Mouse (Mus musculus): ENCODE measurements at regions not wholly inside any gene's neighbourhood (a gene's known extent, or its start where the extent isn't known, plus 50 kb on each side); places are given as distances from the start of the nearest gene placed in this dataset.

DNA sequence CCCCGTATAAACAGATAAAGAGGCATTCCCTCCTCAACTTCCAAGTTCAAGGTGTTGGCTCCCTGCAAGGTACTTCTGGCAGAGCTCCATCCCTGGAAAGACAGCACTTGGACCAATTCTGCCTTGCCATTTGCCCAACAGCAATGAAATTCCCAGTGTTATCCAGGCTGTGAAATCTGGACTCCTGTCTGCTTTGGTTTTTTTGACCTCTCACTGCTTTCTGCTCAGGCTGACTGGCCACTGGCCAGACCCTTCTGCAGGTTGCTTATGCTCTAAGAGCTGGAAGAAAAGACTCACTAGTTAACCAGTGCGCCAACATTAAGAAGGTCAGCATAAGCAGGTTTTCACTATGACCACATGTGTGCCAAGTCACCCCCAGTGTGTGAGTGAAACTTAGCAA, 448.4 kb downstream of the Sorl1 start:
- Histone ChIP-seq H3K9me3 (ENCODE audit: control insufficient read depth, low read length) (no peaks in the 10 kb centered on the region), H3K4me2 (ENCODE audit: low read depth, low read length) (no peak overlapping the region), H3K4me1 (replicated peaks; ENCODE audit: control insufficient read depth, insufficient read depth, low read length) (no peaks in the 10 kb centered on the region), H3K36me3 (ENCODE audit: control insufficient read depth, insufficient read depth, low read length) (no peaks in the 10 kb centered on the region), H3K27me3 (ENCODE audit: control insufficient read depth, insufficient read depth, low read depth, low read length) (no peaks in the 10 kb centered on the region), H3K27ac (ENCODE audit: low read length) (no peak overlapping the region), H3K4me3 (ENCODE audit: low read length) (no peak overlapping the region), H3K9ac (ENCODE audit: low read length) (no peak overlapping the region)
- 89% methylated on average over 2 of the region's 2 CpGs for WGBS
- ATAC-seq (ENCODE audit: low read depth): no peak

DNA sequence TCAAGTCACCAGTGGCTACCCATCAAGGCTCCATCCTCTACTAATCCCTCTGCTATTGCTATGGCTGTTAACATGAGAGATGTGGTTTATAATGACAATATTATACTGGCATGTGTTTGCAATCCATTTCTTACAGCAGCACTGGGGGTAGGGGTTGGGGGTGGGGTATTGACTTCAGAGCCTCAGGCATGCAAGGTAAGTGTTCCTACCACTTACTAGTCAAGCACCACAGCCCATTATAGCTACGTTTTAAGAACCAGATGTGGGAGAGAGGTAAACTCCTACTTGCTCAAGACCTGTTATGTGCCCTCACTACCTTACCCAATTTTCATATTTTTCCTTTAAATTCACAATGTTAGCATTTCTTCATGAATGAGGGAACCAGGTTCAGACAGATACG, 451.1 kb downstream of the Sorl1 start:
- Histone ChIP-seq H3K27ac (ENCODE audit: low read length) (no peak overlapping the region), H3K27me3 (ENCODE audit: control insufficient read depth, insufficient read depth, low read depth, low read length) (no peaks in the 10 kb centered on the region), H3K4me1 (replicated peaks; ENCODE audit: control insufficient read depth, insufficient read depth, low read length) (no peaks in the 10 kb centered on the region), H3K9ac (ENCODE audit: low read length) (no peak overlapping the region), H3K4me2 (ENCODE audit: low read depth, low read length) (no peak overlapping the region), H3K4me3 (ENCODE audit: low read length) (no peak overlapping the region), H3K9me3 (ENCODE audit: control insufficient read depth, low read length) (no peaks in the 10 kb centered on the region), H3K36me3 (ENCODE audit: control insufficient read depth, insufficient read depth, low read length) (no peaks in the 10 kb centered on the region)
- 47% methylated on average over 2 of the region's 2 CpGs for WGBS
- no peak for ATAC-seq (ENCODE audit: low read depth)

DNA sequence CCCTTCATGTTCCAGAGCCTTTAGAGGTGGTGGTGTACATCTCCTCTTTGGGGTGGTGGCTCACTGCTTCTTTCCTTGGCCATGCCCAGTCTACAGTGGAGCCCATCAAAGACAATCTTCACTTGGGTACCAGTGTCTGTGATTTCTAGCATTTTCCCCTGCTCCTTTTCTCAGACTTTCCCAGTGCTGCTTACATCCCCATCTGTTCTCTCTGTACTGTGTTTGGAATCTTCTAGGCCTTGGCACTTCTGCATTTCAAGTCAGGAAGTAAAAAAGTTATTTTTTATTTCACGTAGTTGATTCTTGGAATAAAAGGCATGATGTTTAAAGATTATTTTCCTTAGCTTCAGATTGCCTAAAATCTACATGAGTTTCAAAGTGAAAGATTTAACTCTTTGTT, 455.4 kb downstream of the Sorl1 start:
- 50% methylated on average over 1 of the region's 1 CpGs for WGBS
- no peak for ATAC-seq (ENCODE audit: low read depth)
- Histone ChIP-seq H3K27me3 (ENCODE audit: control insufficient read depth, insufficient read depth, low read depth, low read length) (no peaks in the 10 kb centered on the region), H3K27ac (ENCODE audit: low read length) (no peak overlapping the region), H3K9ac (ENCODE audit: low read length) (no peak overlapping the region), H3K4me1 (replicated peaks; ENCODE audit: control insufficient read depth, insufficient read depth, low read length) (peaks cover 6% of the 10 kb centered on the region; the same call in 1 of the 2 replicates), H3K4me2 (ENCODE audit: low read depth, low read length) (no peak overlapping the region), H3K9me3 (ENCODE audit: control insufficient read depth, low read length) (no peaks in the 10 kb centered on the region), H3K4me3 (ENCODE audit: low read length) (no peak overlapping the region), H3K36me3 (ENCODE audit: control insufficient read depth, insufficient read depth, low read length) (no peaks in the 10 kb centered on the region)

DNA sequence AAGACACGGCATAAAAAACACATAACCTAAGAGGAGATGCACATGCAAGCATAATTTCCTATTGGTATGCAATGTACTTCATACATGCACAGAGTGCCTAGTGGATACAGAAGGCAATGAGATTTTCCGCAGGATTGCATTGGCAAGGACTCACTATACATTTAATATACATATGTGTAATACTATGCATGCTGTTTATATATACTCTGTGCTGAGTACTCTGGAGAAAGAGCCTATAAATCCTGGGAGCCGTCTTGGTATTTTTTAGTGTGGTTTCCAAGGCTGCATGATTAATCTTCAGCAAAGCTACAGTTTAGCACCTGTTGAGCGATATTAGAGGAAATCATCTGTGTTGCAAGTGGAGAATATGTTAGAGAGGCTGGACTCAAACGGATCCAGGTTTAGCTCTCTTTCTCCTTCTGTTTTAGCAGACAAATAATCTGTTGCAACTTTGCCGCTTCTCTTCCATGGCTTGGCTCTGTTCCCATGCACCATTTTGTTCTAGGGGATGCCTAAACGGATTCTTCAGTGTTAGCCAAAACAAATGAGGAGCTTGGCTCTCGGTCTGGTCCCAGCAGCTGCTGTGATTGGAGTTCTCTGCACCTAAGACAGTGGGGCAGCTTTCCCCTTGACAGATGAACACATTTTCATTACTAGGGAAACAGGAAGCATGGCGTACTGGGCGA, 459.0 kb downstream of the Sorl1 start:
- WGBS: 59% methylated on average over 10 of the region's 10 CpGs
- no peak overlapping the region for H3K9ac ChIP-seq (ENCODE audit: low read length)
- no peaks in the 10 kb centered on the region for H3K9me3 ChIP-seq (ENCODE audit: control insufficient read depth, low read length)
- ATAC-seq (ENCODE audit: low read depth): peak; percentile 31; the same call in 1 of the 2 replicates
- no peak overlapping the region for H3K27ac ChIP-seq (ENCODE audit: low read length)
- H3K4me3 ChIP-seq (ENCODE audit: low read length): no peak overlapping the region
- H3K4me2 ChIP-seq (ENCODE audit: low read depth, low read length): peak overlapping the region; percentile 3; the same call in 1 of the 2 replicates
- no peaks in the 10 kb centered on the region for H3K27me3 ChIP-seq (ENCODE audit: control insufficient read depth, insufficient read depth, low read depth, low read length)
- H3K4me1 ChIP-seq (replicated peaks; ENCODE audit: control insufficient read depth, insufficient read depth, low read length): peaks cover 6% of the 10 kb centered on the region; the same call in 1 of the 2 replicates
- no peaks in the 10 kb centered on the region for H3K36me3 ChIP-seq (ENCODE audit: control insufficient read depth, insufficient read depth, low read length)

DNA sequence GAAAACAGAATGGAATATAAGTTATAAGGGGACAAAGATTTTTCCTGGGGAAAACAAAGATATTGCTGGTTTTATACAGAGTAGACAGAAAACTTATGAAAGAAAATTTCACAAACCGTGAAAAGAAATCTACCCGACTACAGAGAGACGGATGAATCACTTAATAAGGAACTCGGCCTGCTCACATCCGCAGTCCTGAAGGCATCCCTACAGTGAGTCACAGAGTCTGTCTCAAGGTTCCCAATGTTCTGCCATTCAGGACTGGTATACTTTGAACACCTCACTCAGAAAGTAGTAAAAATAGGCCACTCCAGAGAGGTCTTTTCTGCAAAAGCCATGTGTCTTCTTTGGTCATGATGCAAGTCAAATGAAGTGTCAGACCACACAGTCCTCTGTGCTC, 463.5 kb downstream of the Sorl1 start:
- WGBS: 87% methylated on average over 5 of the region's 5 CpGs
- Histone ChIP-seq H3K9ac (ENCODE audit: low read length) (no peak overlapping the region), H3K4me2 (ENCODE audit: low read depth, low read length) (no peak overlapping the region), H3K27me3 (ENCODE audit: control insufficient read depth, insufficient read depth, low read depth, low read length) (no peaks in the 10 kb centered on the region), H3K4me1 (replicated peaks; ENCODE audit: control insufficient read depth, insufficient read depth, low read length) (peaks cover 5% of the 10 kb centered on the region; the same call in 1 of the 2 replicates), H3K27ac (ENCODE audit: low read length) (no peak overlapping the region), H3K36me3 (ENCODE audit: control insufficient read depth, insufficient read depth, low read length) (no peaks in the 10 kb centered on the region), H3K9me3 (ENCODE audit: control insufficient read depth, low read length) (no peaks in the 10 kb centered on the region), H3K4me3 (ENCODE audit: low read length) (no peak overlapping the region)
- ATAC-seq (ENCODE audit: low read depth): no peak

DNA sequence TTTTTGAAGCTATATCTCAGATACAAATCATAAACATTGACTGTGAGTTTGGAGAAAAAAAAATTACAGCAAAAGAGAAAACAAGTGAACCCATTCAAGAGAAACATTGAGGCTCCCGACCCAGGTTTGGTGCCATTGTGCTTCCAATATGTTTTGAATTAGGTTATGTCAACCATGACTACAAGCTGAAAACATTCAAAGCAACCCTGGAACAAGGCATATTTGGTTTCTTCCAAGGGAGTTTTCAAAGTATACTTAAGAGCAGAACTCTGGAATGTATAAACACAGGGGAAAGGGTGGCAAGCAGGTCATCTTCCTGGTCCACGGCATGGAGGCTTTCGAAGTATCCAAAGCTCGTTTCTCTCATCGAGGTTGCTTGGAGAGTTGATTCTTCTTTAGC, 464.1 kb downstream of the Sorl1 start:
- Histone ChIP-seq H3K36me3 (ENCODE audit: control insufficient read depth, insufficient read depth, low read length) (no peaks in the 10 kb centered on the region), H3K27me3 (ENCODE audit: control insufficient read depth, insufficient read depth, low read depth, low read length) (no peaks in the 10 kb centered on the region), H3K4me2 (ENCODE audit: low read depth, low read length) (no peak overlapping the region), H3K9me3 (ENCODE audit: control insufficient read depth, low read length) (no peaks in the 10 kb centered on the region), H3K9ac (ENCODE audit: low read length) (no peak overlapping the region), H3K4me1 (replicated peaks; ENCODE audit: control insufficient read depth, insufficient read depth, low read length) (no peaks in the 10 kb centered on the region), H3K27ac (ENCODE audit: low read length) (no peak overlapping the region), H3K4me3 (ENCODE audit: low read length) (no peak overlapping the region)
- 27% methylated on average over 5 of the region's 5 CpGs for WGBS
- no peak for ATAC-seq (ENCODE audit: low read depth)

DNA sequence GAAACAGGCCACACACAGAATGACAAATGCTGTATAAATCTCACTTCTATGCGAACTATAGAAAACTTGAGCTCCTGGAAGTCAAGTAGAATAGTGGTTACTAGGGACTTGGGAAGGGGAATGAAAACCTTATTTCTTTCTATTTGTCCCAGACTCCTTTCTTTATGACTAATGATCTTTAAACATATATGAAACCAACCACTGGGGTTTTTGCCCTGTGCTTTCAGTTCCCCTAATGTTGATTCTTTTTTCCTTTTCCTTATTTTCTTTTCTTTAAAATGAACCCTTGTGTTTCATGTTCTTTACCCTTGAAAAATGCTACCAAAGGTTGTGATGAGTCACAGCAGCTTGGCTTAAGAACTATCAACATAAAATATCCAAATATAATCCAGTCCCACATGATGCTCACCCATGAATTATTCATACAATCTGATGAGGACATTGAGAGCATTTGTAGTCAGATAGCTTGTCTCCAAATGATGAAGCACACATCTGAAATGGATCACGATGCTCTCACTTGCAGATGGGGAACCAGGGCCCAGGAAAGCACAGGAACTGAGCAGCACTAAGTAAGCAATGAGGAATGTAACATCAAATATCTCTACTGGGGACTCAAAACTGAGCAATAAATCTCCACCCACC, 470.2 kb upstream of the Ubash3b start:
- H3K4me2 ChIP-seq (ENCODE audit: low read depth, low read length): no peak overlapping the region
- no peak overlapping the region for H3K27ac ChIP-seq (ENCODE audit: low read length)
- H3K4me3 ChIP-seq (ENCODE audit: low read length): no peak overlapping the region
- no peak for ATAC-seq (ENCODE audit: low read depth)
- WGBS: 79% methylated on average over 2 of the region's 2 CpGs
- no peak overlapping the region for H3K9ac ChIP-seq (ENCODE audit: low read length)
- no peaks in the 10 kb centered on the region for H3K36me3 ChIP-seq (ENCODE audit: control insufficient read depth, insufficient read depth, low read length)
- H3K4me1 ChIP-seq (replicated peaks; ENCODE audit: control insufficient read depth, insufficient read depth, low read length): no peaks in the 10 kb centered on the region
- H3K27me3 ChIP-seq (ENCODE audit: control insufficient read depth, insufficient read depth, low read depth, low read length): no peaks in the 10 kb centered on the region
- H3K9me3 ChIP-seq (ENCODE audit: control insufficient read depth, low read length): no peaks in the 10 kb centered on the region

DNA sequence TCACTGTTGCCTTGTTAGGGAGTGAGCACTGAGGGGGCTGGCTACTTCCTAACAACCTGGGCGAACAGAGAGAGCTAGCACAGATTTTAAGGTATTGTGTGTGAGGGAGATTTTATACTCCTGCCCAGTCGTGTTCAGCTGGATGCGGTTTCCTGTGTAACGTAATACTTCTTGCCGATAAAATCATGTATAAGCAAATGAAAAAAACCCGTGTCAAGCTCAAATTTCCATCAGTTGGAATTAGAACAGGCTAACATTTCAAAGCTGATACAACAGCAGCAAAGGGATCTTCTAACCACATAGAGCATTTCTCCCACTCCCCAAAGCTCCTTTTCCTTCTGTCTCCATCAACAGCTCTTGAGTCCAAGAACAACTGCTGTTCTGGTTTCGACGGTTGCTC, 459.8 kb upstream of the Ubash3b start:
- ATAC-seq (ENCODE audit: low read depth): no peak
- Histone ChIP-seq H3K4me1 (replicated peaks; ENCODE audit: control insufficient read depth, insufficient read depth, low read length) (no peaks in the 10 kb centered on the region), H3K4me3 (ENCODE audit: low read length) (no peak overlapping the region), H3K4me2 (ENCODE audit: low read depth, low read length) (no peak overlapping the region), H3K9me3 (ENCODE audit: control insufficient read depth, low read length) (no peaks in the 10 kb centered on the region), H3K9ac (ENCODE audit: low read length) (no peak overlapping the region), H3K36me3 (ENCODE audit: control insufficient read depth, insufficient read depth, low read length) (no peaks in the 10 kb centered on the region), H3K27me3 (ENCODE audit: control insufficient read depth, insufficient read depth, low read depth, low read length) (no peaks in the 10 kb centered on the region), H3K27ac (ENCODE audit: low read length) (no peak overlapping the region)
- WGBS: 55% methylated on average over 8 of the region's 8 CpGs

DNA sequence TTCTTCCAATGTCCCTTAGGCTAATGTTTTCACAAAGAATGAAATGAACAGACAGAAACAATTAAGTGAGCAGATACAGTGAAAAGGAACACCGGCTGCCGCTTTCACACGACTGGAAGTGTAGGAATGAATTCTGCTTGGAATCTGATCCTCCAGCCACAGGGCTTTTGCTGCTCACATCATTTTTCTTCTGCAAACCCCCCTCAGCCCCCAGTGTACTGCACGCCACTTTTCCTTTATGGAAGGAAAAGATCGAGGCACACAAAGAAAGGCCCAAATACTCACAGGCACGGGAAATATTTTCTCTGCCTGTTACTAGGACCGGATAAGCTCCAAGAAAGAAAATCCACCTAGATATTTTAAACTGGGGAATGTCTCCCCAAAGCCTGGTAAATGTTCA, 452.5 kb upstream of the Ubash3b start:
- 46% methylated on average over 7 of the region's 7 CpGs for WGBS
- no peak overlapping the region for H3K4me2 ChIP-seq (ENCODE audit: low read depth, low read length)

More for the DNA sequence above, 452.5 kb upstream of the Ubash3b start:
- Histone ChIP-seq H3K4me1 (replicated peaks; ENCODE audit: control insufficient read depth, insufficient read depth, low read length) (peaks cover 9% of the 10 kb centered on the region), H3K36me3 (ENCODE audit: control insufficient read depth, insufficient read depth, low read length) (no peaks in the 10 kb centered on the region), H3K27ac (ENCODE audit: low read length) (no peak overlapping the region), H3K4me3 (ENCODE audit: low read length) (no peak overlapping the region), H3K27me3 (ENCODE audit: control insufficient read depth, insufficient read depth, low read depth, low read length) (no peaks in the 10 kb centered on the region), H3K9me3 (ENCODE audit: control insufficient read depth, low read length) (no peaks in the 10 kb centered on the region), H3K9ac (ENCODE audit: low read length) (no peak overlapping the region)
- ATAC-seq (ENCODE audit: low read depth): no peak
